Mouse (Mus musculus) inflammation-experienced regulatory T-cells, adult 16 weeks (primary cell): Measurements from ENCODE around the gene Olfr186. TPM values are rescaled to one million over a fixed set of nuclear protein-coding genes. Genes with fewer than 3 reads are reported as not detected.

Experiments used
- polyA plus RNA-seq: library from polyadenylated mRNA; unstranded; fragments of 100-300 nt; shearing (Covaris generic); gene quantifications from one replicate; pipeline ENCODE4 v1.2.1, GENCODE M21; 2017

The Olfr186 gene
- not detected for polyA plus RNA-seq

DNA sequence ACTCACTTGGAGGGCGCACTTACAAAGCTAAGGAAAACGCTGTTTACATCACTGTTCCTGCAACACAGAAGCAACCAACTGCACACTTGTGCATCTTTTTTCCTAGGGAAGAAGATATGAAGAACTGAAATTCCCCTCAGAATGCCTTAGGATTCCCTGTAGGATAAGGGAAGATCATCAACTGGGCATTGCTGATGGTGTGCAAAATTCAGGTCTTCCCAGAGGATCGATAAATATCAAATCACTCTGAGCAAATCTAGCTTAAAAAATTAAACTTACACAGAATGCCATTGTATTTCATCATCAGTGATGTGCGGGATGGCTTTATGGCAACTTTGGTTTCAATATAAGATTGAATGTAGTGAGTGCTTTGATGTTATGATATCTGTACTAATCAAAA is at the start of gene Olfr186:
Gene Olfr186 (minus strand): TSS at position 101 of the 400 bp plus-strand sequence.

GRCm38 (mm10) chr16:59077905-59078304 is 47.8 kb upstream of the Olfr186 start, which contains the start of gene Olfr190:
Gene Olfr190, minus strand, starts transcription at chr16:59078005.

GRCm38 (mm10) chr16:59039710-59040109 is 9.6 kb upstream of the Olfr186 start, which contains the start of gene Olfr187:
Gene Olfr187, minus strand, starts transcription at chr16:59039767.

GRCm38 (mm10) chr16:58995057-58995456 is 35.0 kb downstream of the Olfr186 start, which contains the start of gene Olfr183:
Gene Olfr183, plus strand, starts transcription at chr16:58995357.

Other genes with a start within 250 kb of the Olfr186 start
- 2.0 TPM for gene Olfr173, start 230.0 kb downstream of the Olfr186 start, polyA plus RNA-seq
- 0.24 TPM for gene Olfr175-ps1, start 203.5 kb downstream of the Olfr186 start, polyA plus RNA-seq
- not detected for gene Olfr177, start 155.5 kb downstream of the Olfr186 start, polyA plus RNA-seq
- gene Olfr178, start 138.2 kb downstream of the Olfr186 start, polyA plus RNA-seq = 0.13 TPM
- gene Olfr181, start 101.5 kb downstream of the Olfr186 start, polyA plus RNA-seq = not detected
- gene Olfr180, start 100.9 kb downstream of the Olfr186 start, polyA plus RNA-seq = not detected
- not detected for gene Olfr183, start 34.9 kb downstream of the Olfr186 start, polyA plus RNA-seq
- not detected for gene Olfr187, start 9.5 kb upstream of the Olfr186 start, polyA plus RNA-seq
- not detected for gene Olfr190, start 47.7 kb upstream of the Olfr186 start, polyA plus RNA-seq
- gene Olfr191, start 59.5 kb upstream of the Olfr186 start, polyA plus RNA-seq = not detected
- gene Olfr193, start 81.6 kb upstream of the Olfr186 start, polyA plus RNA-seq = not detected
- not detected for gene Olfr194, start 90.8 kb upstream of the Olfr186 start, polyA plus RNA-seq
- not detected for gene Olfr195, start 116.8 kb upstream of the Olfr186 start, polyA plus RNA-seq
- not detected for gene Olfr196, start 140.2 kb upstream of the Olfr186 start, polyA plus RNA-seq
- not detected for gene Olfr198, start 173.2 kb upstream of the Olfr186 start, polyA plus RNA-seq
- not detected for gene Olfr199, start 189.5 kb upstream of the Olfr186 start, polyA plus RNA-seq
- gene Olfr201, start 242.3 kb upstream of the Olfr186 start, polyA plus RNA-seq = not detected